Mouse (Mus musculus): ENCODE measurements around the gene Flvcr2. TPM values are rescaled to one million over a fixed set of nuclear protein-coding genes. Genes with fewer than 3 reads are reported as not detected.
"Not testable (repeated sequence)": the region's sequence is repeated elsewhere in the genome, so short reads cannot be mapped to it uniquely, and the experiment has no call there.

The Flvcr2 gene
- 2.3 and 2.5 TPM in 2 replicates for polyA plus RNA-seq (2016; fragmentation: Nextera tagmentation; extraction: Ambion mirVana)

- under 1% methylated on average over 50 of the region's 51 CpGs for WGBS
- H3K27ac ChIP-seq (replicated peaks): no peak within 1 kb of the TSS
- peak; percentile 83 for ATAC-seq (ENCODE audit: low FRiP score, low read depth)
- peaks cover 17% of the 10 kb centered on the region for H3K4me1 ChIP-seq
- H3K36me3 ChIP-seq: no peaks in the 10 kb centered on the region
- H3K9ac ChIP-seq (replicated peaks): peak within 1 kb of the TSS; percentile 49
- H3K4me2 ChIP-seq (replicated peaks): peak within 1 kb of the TSS; percentile 95
- H3K9me3 ChIP-seq: no peaks in the 10 kb centered on the region
- H3K27me3 ChIP-seq: peaks cover 35% of the 10 kb centered on the region
- H3K4me3 ChIP-seq: peak within 1 kb of the TSS; percentile 46
Observed at GRCm38 (mm10) chr12:85745827-85746695, at the start of gene Flvcr2. Flvcr2 (plus strand) TSS chr12:85746539.

DNA sequence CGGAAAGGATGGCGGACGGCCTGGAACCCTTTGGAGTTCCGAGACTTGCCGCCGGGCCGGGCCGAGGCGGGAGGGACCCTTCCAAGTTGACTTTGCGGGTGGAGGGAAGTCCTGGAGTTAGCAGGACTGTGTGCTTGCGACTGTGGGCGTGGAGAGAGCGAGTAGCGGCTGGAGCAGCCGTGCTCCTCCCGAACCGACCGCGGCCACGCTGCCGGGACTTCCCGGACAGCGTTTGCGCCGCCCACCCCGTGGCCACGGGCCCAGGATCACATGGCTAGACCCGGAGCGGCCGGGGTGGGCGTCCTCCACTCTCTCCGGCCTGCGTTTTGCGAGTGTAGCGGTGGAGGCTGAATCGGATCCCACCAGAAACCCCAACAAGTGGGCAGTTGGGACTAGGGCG is 48.2 kb upstream of the Flvcr2 start:
- H3K27ac ChIP-seq (replicated peaks); H3K4me2 ChIP-seq (replicated peaks): not testable (repeated sequence)

GRCm38 (mm10) chr12:85700191-85700841 is 46.0 kb upstream of the Flvcr2 start:
- no peaks in the 10 kb centered on the region for H3K36me3 ChIP-seq
- no peak overlapping the region for H3K4me3 ChIP-seq
- peaks cover 10% of the 10 kb centered on the region for H3K27me3 ChIP-seq
- H3K4me2 ChIP-seq (replicated peaks): no peak overlapping the region
- ATAC-seq (ENCODE audit: low FRiP score, low read depth): no peak
- no peak overlapping the region for H3K27ac ChIP-seq (replicated peaks)
- peaks cover 4% of the 10 kb centered on the region for H3K4me1 ChIP-seq
- no peaks in the 10 kb centered on the region for H3K9me3 ChIP-seq
- WGBS: 70% methylated on average over 6 of the region's 6 CpGs
- H3K9ac ChIP-seq (replicated peaks): no peak overlapping the region

More for the DNA sequence above, 48.2 kb upstream of the Flvcr2 start:
- H3K27me3 ChIP-seq; H3K9ac ChIP-seq (replicated peaks); H3K4me3 ChIP-seq; H3K4me1 ChIP-seq; H3K36me3 ChIP-seq; H3K9me3 ChIP-seq: not testable (repeated sequence)
- 32% methylated on average over 11 of the region's 37 CpGs for WGBS
- peak; percentile 76 for ATAC-seq (ENCODE audit: low FRiP score, low read depth)

DNA sequence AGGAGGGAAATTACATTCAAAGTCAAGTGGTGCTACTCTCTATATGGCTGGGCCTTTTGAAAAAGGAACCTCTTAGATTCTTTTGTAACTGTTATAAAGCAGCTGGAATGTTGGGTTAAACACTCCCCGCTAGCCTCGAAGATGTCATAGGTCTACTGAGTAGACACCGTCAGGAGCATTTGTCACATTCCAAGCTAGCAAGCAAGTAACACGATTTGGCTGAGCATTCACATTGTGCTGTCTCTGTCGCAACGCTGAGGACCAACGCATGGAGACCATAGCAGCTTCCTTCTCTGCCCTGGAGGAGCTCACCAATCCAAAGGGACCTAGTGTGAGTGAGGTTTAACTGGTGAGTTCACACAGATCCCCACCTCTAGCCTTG is 45.5 kb upstream of the Flvcr2 start:
- H3K9me3 ChIP-seq: no peaks in the 10 kb centered on the region
- H3K27ac ChIP-seq (replicated peaks): no peak overlapping the region
- no peak overlapping the region for H3K4me2 ChIP-seq (replicated peaks)
- H3K36me3 ChIP-seq: no peaks in the 10 kb centered on the region
- H3K4me1 ChIP-seq: peaks cover 9% of the 10 kb centered on the region
- H3K9ac ChIP-seq (replicated peaks): no peak overlapping the region
- H3K4me3 ChIP-seq: no peak overlapping the region
- peaks cover 15% of the 10 kb centered on the region for H3K27me3 ChIP-seq
- ATAC-seq (ENCODE audit: low FRiP score, low read depth): no peak
- WGBS: 87% methylated on average over 7 of the region's 7 CpGs

- 80% methylated on average over 15 of the region's 15 CpGs for WGBS
- peaks cover 22% of the 10 kb centered on the region for H3K27me3 ChIP-seq
- no peaks in the 10 kb centered on the region for H3K9me3 ChIP-seq
- H3K9ac ChIP-seq (replicated peaks): no peak overlapping the region
- no peak overlapping the region for H3K4me2 ChIP-seq (replicated peaks)
- no peak overlapping the region for H3K27ac ChIP-seq (replicated peaks)
- no peak overlapping the region for H3K4me3 ChIP-seq
- no peaks in the 10 kb centered on the region for H3K36me3 ChIP-seq
- H3K4me1 ChIP-seq: peaks cover 10% of the 10 kb centered on the region
- ATAC-seq (ENCODE audit: low FRiP score, low read depth): no peak
Observed at GRCm38 (mm10) chr12:85702166-85703055, 43.9 kb upstream of the Flvcr2 start.

DNA sequence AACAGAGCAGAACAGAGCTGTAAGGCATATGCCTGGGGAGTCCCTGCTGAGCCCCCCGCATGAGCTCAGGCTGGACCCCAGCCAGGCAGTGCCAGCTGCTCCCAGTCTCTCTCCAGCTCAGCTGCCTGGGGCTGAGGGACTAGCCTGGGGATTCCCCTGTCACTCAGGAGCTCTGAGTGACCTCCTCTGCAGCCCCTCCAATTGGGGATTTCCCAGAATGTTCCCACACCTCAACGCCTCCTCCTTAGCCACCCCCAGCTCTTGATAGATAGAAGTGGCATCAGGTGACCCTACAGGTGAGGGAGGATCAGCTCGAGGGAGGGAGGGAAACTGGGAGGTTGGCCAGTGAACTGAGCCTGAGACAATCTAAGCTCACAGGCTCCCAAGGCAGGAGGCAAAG is 42.8 kb upstream of the Flvcr2 start:
- 86% methylated on average over 3 of the region's 3 CpGs for WGBS
- no peaks in the 10 kb centered on the region for H3K9me3 ChIP-seq
- H3K36me3 ChIP-seq: no peaks in the 10 kb centered on the region
- no peak overlapping the region for H3K4me2 ChIP-seq (replicated peaks)
- peaks cover 27% of the 10 kb centered on the region for H3K27me3 ChIP-seq
- no peak overlapping the region for H3K27ac ChIP-seq (replicated peaks)
- peaks cover 10% of the 10 kb centered on the region for H3K4me1 ChIP-seq
- no peak overlapping the region for H3K4me3 ChIP-seq
- no peak for ATAC-seq (ENCODE audit: low FRiP score, low read depth)
- no peak overlapping the region for H3K9ac ChIP-seq (replicated peaks)

DNA sequence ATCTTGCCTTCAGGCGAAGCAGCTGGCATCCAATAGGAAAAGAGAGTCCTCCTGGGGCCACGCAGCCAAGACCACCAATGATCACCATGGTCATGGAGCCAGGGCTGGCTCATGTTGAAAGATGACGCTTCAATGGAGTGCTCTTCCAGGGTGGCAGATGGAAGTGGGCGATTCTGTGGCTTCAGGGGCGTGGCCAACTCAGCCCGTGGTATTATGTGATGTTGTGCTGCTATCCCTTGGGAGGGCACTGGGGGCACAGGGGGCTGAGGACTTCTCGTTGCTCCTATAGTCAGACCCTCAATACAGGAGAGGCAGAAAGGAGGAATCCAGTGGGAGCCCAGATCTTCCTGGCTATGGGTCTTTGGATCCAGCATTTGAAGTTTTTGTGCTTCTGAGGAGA is 41.8 kb upstream of the Flvcr2 start:
- H3K4me2 ChIP-seq (replicated peaks): no peak overlapping the region
- H3K36me3 ChIP-seq: no peaks in the 10 kb centered on the region
- 73% methylated on average over 7 of the region's 7 CpGs for WGBS
- no peak overlapping the region for H3K9ac ChIP-seq (replicated peaks)
- no peaks in the 10 kb centered on the region for H3K9me3 ChIP-seq
- no peak overlapping the region for H3K4me3 ChIP-seq
- ATAC-seq (ENCODE audit: low FRiP score, low read depth): no peak
- peaks cover 24% of the 10 kb centered on the region for H3K27me3 ChIP-seq
- peaks cover 10% of the 10 kb centered on the region for H3K4me1 ChIP-seq
- H3K27ac ChIP-seq (replicated peaks): no peak overlapping the region

DNA sequence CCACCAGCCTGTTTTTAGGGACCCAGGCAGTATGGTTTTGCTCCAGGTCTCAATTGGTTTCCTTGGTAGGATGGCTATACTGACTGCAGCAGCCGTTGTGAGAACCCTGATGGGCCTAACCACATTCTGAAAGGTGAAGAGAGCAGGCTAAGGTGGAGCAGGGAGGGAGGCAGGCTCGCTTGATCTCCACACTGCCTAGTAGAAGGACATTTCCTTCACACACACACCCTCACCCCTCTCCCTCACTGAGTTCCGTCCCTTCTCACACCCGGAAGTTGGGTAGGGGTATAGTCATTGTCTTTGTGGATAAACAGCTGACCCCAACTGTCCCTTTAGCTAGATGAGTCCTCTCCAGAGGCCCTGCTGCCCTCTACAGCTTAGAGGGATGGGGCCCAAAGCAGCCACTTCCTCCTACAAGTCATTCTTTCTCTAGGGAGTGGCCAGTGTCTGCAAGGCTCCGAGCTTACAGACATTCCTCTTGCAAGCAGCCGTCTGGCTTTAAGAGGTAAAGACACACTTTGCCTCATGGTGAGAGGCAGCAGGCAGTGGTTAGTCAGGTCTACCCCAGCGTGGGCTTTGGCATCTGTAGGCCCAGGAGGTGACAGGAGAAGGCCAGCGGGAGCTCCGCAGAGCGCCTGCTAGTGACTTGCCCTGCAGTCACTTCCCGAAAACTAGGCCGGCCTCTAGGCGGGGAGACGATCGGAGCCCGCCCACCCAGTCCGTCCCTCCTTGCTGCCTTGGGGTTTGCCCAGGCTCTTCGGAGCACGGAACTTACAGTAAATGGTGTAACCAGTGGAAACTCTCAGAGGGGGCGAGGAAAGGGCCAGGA is 41.1 kb upstream of the Flvcr2 start:
- Histone ChIP-seq H3K27ac (replicated peaks) (no peak overlapping the region; the same call in 1 of the 2 replicates), H3K4me3 (peak overlapping the region; percentile 34), H3K9me3 (no peaks in the 10 kb centered on the region), H3K4me2 (replicated peaks) (peak overlapping the region; percentile 58), H3K9ac (replicated peaks) (peak overlapping the region; percentile 49), H3K27me3 (peaks cover 24% of the 10 kb centered on the region), H3K4me1 (peaks cover 10% of the 10 kb centered on the region), H3K36me3 (no peaks in the 10 kb centered on the region)
- ATAC-seq (ENCODE audit: low FRiP score, low read depth): no peak
- WGBS: 14% methylated on average over 20 of the region's 20 CpGs

DNA sequence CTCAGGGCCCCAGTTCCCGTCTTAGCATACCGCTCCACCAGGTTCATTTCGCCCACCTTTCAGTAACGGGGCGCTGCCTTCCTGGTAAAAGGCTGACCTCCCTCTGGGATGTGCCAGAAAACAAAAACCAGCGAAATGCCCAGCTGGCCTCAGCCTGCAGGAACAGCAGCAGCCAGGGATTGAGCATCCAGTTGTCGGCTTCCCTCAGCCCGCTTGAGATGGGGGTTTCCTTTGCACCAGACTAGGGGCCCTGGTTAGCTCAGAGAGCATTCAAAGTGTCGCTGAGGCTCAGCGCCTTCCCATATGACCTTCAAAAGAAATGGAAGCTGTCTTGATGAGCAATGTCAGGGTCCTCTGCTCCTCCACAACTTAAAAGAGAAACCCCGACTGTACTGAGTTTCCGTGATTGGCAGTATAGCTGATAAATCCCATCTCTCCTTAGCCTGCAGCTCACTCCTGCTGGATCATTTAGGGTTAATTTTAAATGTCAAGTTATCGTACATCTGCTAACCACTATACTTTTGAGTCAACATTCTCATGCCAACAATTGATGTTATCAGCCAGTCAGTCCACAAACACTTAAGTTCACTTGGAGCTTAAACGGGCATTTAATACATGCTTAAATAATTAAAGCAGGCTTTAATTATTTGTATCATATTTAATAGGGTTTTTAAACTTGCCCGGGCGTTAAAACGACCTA is 40.4 kb upstream of the Flvcr2 start:
- WGBS: 27% methylated on average over 17 of the region's 17 CpGs
- H3K27ac ChIP-seq (replicated peaks): no peak overlapping the region
- no peak for ATAC-seq (ENCODE audit: low FRiP score, low read depth)

DNA sequence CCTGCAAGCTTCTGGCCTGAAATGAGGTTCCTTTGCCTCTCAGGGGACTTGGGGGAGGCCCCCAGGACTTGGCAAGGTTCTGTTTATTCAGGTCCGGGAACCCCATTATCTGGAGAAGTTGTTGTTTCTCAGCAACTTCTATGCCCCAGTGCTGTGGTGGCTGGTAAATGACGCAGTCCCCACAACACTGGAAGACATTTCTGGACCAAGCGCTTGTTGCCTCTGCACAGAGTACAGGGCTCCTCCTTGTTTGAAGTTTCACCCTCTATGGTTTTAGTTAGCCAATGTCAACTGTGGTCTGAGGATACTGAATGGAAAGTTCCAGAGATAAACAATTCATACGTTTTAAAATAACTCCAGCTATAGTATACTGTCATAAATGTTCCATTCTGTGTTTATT is 39.4 kb upstream of the Flvcr2 start:
- peaks cover 24% of the 10 kb centered on the region for H3K27me3 ChIP-seq
- 89% methylated on average over 4 of the region's 4 CpGs for WGBS
- H3K9ac ChIP-seq (replicated peaks): no peak overlapping the region
- no peaks in the 10 kb centered on the region for H3K36me3 ChIP-seq
- H3K4me2 ChIP-seq (replicated peaks): no peak overlapping the region
- H3K4me1 ChIP-seq: peaks cover 10% of the 10 kb centered on the region
- H3K4me3 ChIP-seq: no peak overlapping the region
- no peak overlapping the region for H3K27ac ChIP-seq (replicated peaks)
- H3K9me3 ChIP-seq: no peaks in the 10 kb centered on the region
- no peak for ATAC-seq (ENCODE audit: low FRiP score, low read depth)

More for the DNA sequence above, 40.4 kb upstream of the Flvcr2 start:
- H3K36me3 ChIP-seq: no peaks in the 10 kb centered on the region
- peak overlapping the region; percentile 34 for H3K4me3 ChIP-seq
- no peaks in the 10 kb centered on the region for H3K9me3 ChIP-seq
- H3K4me2 ChIP-seq (replicated peaks): peak overlapping the region; percentile 58
- peak overlapping the region; percentile 49 for H3K9ac ChIP-seq (replicated peaks)
- H3K27me3 ChIP-seq: peaks cover 24% of the 10 kb centered on the region
- H3K4me1 ChIP-seq: peaks cover 10% of the 10 kb centered on the region

DNA sequence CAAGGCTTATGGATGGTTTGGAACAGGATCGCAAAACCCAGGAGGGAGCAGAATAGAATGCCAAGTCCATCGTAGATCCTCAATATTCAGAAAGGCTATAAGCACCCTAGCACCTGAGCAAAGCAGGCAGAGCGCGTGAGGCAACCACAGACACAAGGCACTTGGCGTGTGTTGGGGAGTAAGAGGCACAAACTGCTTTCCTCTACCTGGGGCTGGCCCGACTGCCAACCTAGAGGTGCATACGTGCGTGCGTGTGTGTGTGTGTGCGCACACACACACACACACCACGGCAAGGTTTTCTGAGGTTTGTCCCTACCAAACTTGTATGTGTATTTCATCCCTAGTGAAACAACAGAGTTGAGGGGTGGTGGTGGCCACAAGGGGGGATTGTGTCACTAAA is 38.9 kb upstream of the Flvcr2 start:
- no peaks in the 10 kb centered on the region for H3K9me3 ChIP-seq
- 94% methylated on average over 11 of the region's 11 CpGs for WGBS
- no peak overlapping the region for H3K9ac ChIP-seq (replicated peaks)
- H3K27ac ChIP-seq (replicated peaks): no peak overlapping the region
- no peak overlapping the region for H3K4me2 ChIP-seq (replicated peaks)
- H3K27me3 ChIP-seq: peaks cover 24% of the 10 kb centered on the region
- no peak for ATAC-seq (ENCODE audit: low FRiP score, low read depth)
- no peaks in the 10 kb centered on the region for H3K36me3 ChIP-seq
- H3K4me3 ChIP-seq: no peak overlapping the region
- H3K4me1 ChIP-seq: peaks cover 10% of the 10 kb centered on the region
